Mouse (Mus musculus) heart, postnatal 0 days (tissue): Measurements from ENCODE around the gene Dbt. TPM values are rescaled to one million over a fixed set of nuclear protein-coding genes. Genes with fewer than 3 reads are reported as not detected.

ENCODE experiments used
- ATAC-seq: fragments of 200-750 bp; cut with Nextera tagmentation; 2 replicates; pipeline ENCODE4 v1.8.0; 2017; ENCODE audit warnings: low read depth, moderate number of reproducible peaks, moderate library complexity; ENCODE audit not compliant: insufficient read depth
- DNase-seq: peaks from one replicate; pipeline ENCODE4 v3.0.0-alpha.2; 2016; ENCODE audit warnings: low spot score
- H3K27ac ChIP-seq: fragments of 300-500 bp; sonication (generic); 2 replicates; pipeline ENCODE4 v1.5.1; 2014; ENCODE audit warnings: low read depth, mild to moderate bottlenecking
- H3K27me3 ChIP-seq: fragments of 300-500 bp; sonication (generic); 2 replicates; pipeline ENCODE4 v1.6.1; 2014; ENCODE audit warnings: low read length, mixed read lengths; ENCODE audit not compliant: control insufficient read depth, insufficient read depth
- H3K36me3 ChIP-seq: fragments of 300-500 bp; sonication (generic); replicated peaks from 2 replicates; pipeline ENCODE4 v1.6.1; 2014; ENCODE audit warnings: low read length, mixed read lengths; ENCODE audit not compliant: control insufficient read depth, insufficient read depth
- H3K4me1 ChIP-seq: fragments of 300-500 bp; sonication (generic); 2 replicates; pipeline ENCODE4 v1.6.1; 2014; ENCODE audit warnings: antibody characterized with exemption; ENCODE audit not compliant: control insufficient read depth, insufficient read depth
- H3K4me2 ChIP-seq: fragments of 300-500 bp; sonication (generic); 2 replicates; pipeline ENCODE4 v1.6.1; 2014; ENCODE audit warnings: low read depth, mild to moderate bottlenecking, low read length, moderate library complexity
- H3K4me3 ChIP-seq: fragments of 300-500 bp; sonication (generic); 2 replicates; pipeline ENCODE4 v1.5.1; 2014; ENCODE audit warnings: low read depth, low read length
- H3K9ac ChIP-seq: fragments of 300-500 bp; sonication (generic); replicated peaks from 2 replicates; pipeline ENCODE4 v1.6.1; 2014; ENCODE audit warnings: low read depth, low read length, mixed read lengths
- H3K9me3 ChIP-seq: fragments of 300-500 bp; sonication (generic); replicated peaks from 2 replicates; pipeline ENCODE4 v1.6.1; 2016; ENCODE audit warnings: low read length; ENCODE audit not compliant: control insufficient read depth
- CTCF ChIP-seq: IDR thresholded peaks from 2 replicates; pipeline ENCODE4 v1.5.1; 2016; ENCODE audit warnings: antibody characterized with exemption, control low read depth, low read depth
- EP300 ChIP-seq: IDR thresholded peaks from 2 replicates; pipeline ENCODE4 v1.6.1; 2016; ENCODE audit warnings: antibody characterized with exemption, low read depth
- WGBS: fragments of 180-500 bp; shearing (Covaris S2); extraction: QIAGEN DNeasy Blood & Tissue Kit; methylation state at CpG from one replicate; pipeline ENCODE4 v1.1.7; 2014; 5-methylcytosine and 5-hydroxymethylcytosine counted together
- polyA plus RNA-seq: library from polyadenylated mRNA; unstranded; fragments of >200 nt; fragmentation: Nextera tagmentation; extraction: Ambion mirVana; gene quantifications from 2 replicates; pipeline ENCODE4 v1.2.1, GENCODE M21; 2015
- total RNA-seq: library from RNA; depleted of rRNA; stranded (reverse); fragments of >200 nt; gene quantifications from 2 replicates; pipeline ENCODE4 v1.2.3, GENCODE M21; 2014; ENCODE audit warnings: low replicate concordance

The Dbt gene
- total and polyA plus RNA-seq, 2 experiments from 2014 or later: 16.3 to 19.5 TPM

- Histone ChIP-seq H3K36me3 (peaks cover 24% of the 10 kb centered on the region; the same call in 1 of the 2 replicates), H3K4me3 (no peak overlapping the region), H3K9me3 (no peaks in the 10 kb centered on the region), H3K27me3 (no peaks in the 10 kb centered on the region), H3K9ac (no peak overlapping the region), H3K4me2 (no peak overlapping the region), H3K27ac (peak overlapping the region; percentile 49), H3K4me1 (peaks cover 19% of the 10 kb centered on the region)
- DNase-seq: peak; percentile 45
- 69% methylated on average over 12 of the region's 12 CpGs for WGBS
- TF ChIP-seq EP300 (no peak), CTCF (no peak)
- peak; percentile 41; the same call in 1 of the 2 replicates for ATAC-seq
These were observed 7.4 kb downstream of the Dbt start for GRCm38 (mm10) chr3:116520141-116520761.

GRCm38 (mm10) chr3:116529741-116530140 is 16.9 kb downstream of the Dbt start:
- Histone ChIP-seq H3K9ac (no peak overlapping the region), H3K36me3 (peaks cover 25% of the 10 kb centered on the region), H3K27ac (peak overlapping the region; percentile 55), H3K27me3 (no peaks in the 10 kb centered on the region), H3K9me3 (no peaks in the 10 kb centered on the region), H3K4me3 (no peak overlapping the region), H3K4me2 (no peak overlapping the region), H3K4me1 (peaks cover 8% of the 10 kb centered on the region; the same call in 1 of the 2 replicates)
- ATAC-seq: peak; percentile 62
- TF ChIP-seq CTCF: no peak
- no peak for TF ChIP-seq EP300
- WGBS: 45% methylated on average over 5 of the region's 5 CpGs
- no peak for DNase-seq

GRCm38 (mm10) chr3:116530826-116531225 is 18.0 kb downstream of the Dbt start:
- no peak overlapping the region for H3K4me2 ChIP-seq
- no peaks in the 10 kb centered on the region for H3K9me3 ChIP-seq
- H3K9ac ChIP-seq: no peak overlapping the region
- 49% methylated on average over 4 of the region's 4 CpGs for WGBS
- TF ChIP-seq CTCF: no peak
- no peak for TF ChIP-seq EP300
- ATAC-seq (no peak), DNase-seq (no peak)
- H3K27me3 ChIP-seq: no peaks in the 10 kb centered on the region
- H3K4me1 ChIP-seq: peaks cover 8% of the 10 kb centered on the region; the same call in 1 of the 2 replicates
- H3K36me3 ChIP-seq: peaks cover 32% of the 10 kb centered on the region
- H3K27ac ChIP-seq: no peak overlapping the region
- H3K4me3 ChIP-seq: no peak overlapping the region

- peaks cover 57% of the 10 kb centered on the region for H3K36me3 ChIP-seq
- 23% methylated on average over 16 of the region's 16 CpGs for WGBS
- H3K4me2 ChIP-seq: peak overlapping the region; percentile 45
- H3K4me1 ChIP-seq: peaks cover 8% of the 10 kb centered on the region; the same call in 1 of the 2 replicates
- H3K27me3 ChIP-seq: no peaks in the 10 kb centered on the region
- ATAC-seq (peak; percentile 91), DNase-seq (peak; percentile 78)
- H3K27ac ChIP-seq: peak overlapping the region; percentile 61
- 0 out of 2 replicates have a peak overlapping the region, but pooled peaks have one; percentile 8 for H3K9ac ChIP-seq
- H3K4me3 ChIP-seq: no peak overlapping the region; the same call in 1 of the 2 replicates
- no peak for TF ChIP-seq CTCF
- TF ChIP-seq EP300: peak; percentile 72; the same call in 1 of the 2 replicates
- no peaks in the 10 kb centered on the region for H3K9me3 ChIP-seq
These were observed 23.7 kb downstream of the Dbt start for GRCm38 (mm10) chr3:116536428-116537199.

GRCm38 (mm10) chr3:116537200-116537573 is 24.3 kb downstream of the Dbt start:
- peaks cover 57% of the 10 kb centered on the region for H3K36me3 ChIP-seq
- H3K4me1 ChIP-seq: peaks cover 8% of the 10 kb centered on the region; the same call in 1 of the 2 replicates
- H3K27me3 ChIP-seq: no peaks in the 10 kb centered on the region
- H3K9ac ChIP-seq: no peak overlapping the region
- no peaks in the 10 kb centered on the region for H3K9me3 ChIP-seq
- 52% methylated on average over 6 of the region's 6 CpGs for WGBS
- TF ChIP-seq EP300 (no peak), CTCF (no peak)
- H3K27ac ChIP-seq: peak overlapping the region; percentile 61; the same call in 1 of the 2 replicates
- H3K4me3 ChIP-seq: no peak overlapping the region
- ATAC-seq (no peak), DNase-seq (no peak)
- H3K4me2 ChIP-seq: peak overlapping the region; percentile 45; the same call in 1 of the 2 replicates
